Mouse (Mus musculus) spleen, embryonic (tissue): ENCODE data around the gene Grin2b.

Source experiments
- CTCF ChIA-PET: fragments of 350-600 bp; sonication (Branson Sonifier 250); formaldehyde crosslinking; loops from one replicate; lab custom pipeline; 2022; lab: Charles Lee

The Grin2b gene

DNA sequence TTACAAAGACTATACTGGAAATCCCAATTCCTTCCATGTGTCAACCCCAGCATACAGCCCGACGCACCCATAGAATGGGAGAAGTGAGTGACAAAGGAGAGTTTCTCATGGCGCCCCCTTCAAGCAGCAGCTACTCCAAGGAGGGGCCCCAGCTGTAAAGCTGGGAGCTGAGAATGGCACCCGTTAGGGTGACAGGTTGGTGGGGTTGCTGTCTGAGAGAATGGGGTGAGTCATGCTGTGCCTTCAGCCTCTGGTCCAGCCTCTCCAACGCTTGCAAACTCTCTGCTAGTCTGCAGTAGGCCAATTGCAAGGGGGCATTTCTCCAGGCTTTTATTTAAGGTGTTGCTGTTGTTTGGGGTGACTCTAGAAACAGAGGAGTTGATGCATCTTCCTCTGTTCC lies 73.1 kb downstream of the Grin2b start:
- CTCF ChIA-PET, result no interaction called here

DNA sequence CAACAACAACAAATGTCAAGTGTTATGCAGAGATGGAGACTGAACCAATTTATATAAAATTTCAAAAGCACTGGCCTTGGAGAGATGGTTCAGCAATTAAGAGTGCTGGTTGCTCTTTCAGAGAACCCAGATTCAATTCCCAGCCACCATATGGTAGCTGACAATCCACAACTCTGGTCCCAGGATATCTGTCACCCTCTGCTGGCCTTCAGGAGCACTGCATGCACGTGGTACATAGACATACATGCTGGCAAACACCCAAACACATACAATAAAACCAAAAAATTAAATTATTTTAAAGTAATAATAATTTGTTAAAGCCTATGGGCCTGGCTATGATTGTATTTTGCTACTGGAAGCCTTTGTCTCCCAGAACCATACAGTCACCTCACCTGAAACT lies 77.0 kb downstream of the Grin2b start:
- CTCF ChIA-PET, result no interaction called here

DNA sequence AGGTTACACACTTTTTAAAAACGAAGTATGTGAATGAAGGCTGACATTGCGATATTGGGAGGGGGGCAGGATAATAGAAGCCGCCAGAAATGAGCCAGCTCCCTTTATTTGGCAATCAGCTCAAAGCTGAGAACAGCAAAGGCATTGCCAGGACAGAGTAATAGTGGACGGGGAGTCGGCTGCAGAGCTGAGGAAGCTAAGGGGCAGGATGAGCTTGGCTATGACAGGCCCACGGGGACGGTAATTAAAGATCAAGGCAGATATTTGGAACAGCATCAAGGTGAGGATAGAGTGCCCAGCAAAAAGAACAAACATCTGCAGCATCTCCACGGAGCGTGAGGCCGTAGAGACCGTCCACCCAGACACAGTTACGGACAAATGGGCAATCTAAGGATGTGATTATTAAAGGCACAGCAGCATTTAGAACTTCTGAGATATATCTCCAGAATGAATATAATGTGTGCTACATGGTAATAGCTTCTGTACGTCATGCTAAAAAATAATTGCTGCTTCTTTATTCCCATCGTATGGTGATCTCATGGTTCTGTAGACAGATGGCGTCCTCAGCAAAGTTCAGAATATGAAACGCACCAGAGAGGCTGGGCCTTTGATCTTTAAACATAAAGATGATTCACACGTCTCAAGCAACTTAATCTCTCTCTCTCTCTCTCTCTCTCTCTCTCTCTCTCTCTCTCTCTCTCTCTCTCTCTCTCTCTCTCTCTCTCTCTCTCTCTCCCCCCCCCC lies 93.1 kb downstream of the Grin2b start:
- CTCF ChIA-PET, result no interaction called here

DNA sequence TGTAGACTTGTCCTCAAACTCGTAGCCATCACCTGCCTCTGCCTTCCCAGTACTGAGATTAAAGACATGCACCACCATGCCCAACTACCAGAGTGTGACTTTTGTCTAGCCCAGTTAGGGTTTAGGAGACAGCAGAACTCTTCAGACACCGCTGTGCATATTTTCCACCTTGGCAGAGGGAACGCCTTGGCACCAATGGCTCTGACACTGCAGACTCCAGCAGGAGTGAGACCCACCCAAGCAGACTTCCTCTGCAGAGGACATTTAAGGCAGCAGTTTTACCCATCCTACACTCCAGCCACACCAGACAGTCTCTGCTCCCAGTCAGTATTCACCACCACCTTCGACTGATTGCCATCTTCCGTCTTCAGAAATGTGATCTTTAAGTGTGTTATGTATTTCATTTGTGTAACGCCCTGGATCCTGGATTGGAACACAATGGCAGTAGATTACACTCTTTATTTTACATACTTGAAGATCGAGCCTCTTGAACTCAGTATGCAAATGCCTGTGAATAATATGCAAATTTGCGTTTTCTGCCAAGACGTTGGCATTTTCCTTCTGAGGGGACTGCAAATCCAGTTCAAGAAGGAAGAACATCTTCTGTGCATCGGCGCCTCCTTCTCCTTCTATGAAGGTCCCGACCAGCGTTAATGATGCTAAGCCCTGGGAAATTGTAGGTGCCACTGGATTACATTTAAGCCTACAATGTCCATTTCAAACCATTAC lies 100.8 kb downstream of the Grin2b start:
- CTCF ChIA-PET, result no interaction called here

DNA sequence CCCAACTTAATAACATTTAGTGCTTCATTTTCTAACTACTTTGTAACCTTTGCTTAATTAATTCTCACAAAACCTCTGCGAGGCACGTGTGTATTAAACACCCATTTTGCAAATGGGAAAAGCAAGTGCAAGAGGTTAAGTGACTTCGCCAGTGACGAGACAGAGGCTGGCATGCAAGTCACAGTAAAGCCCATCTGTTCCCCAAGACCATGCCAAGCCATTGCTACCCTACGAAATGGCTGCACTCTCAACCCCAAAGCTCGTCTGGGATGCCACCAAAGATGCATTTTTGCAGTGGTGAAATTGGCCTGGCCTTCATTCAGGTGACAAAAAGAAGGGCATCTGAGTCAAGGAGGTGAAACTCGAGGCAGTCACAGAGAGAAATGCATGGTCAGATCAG lies 103.2 kb downstream of the Grin2b start:
- CTCF ChIA-PET, result no interaction called here

DNA sequence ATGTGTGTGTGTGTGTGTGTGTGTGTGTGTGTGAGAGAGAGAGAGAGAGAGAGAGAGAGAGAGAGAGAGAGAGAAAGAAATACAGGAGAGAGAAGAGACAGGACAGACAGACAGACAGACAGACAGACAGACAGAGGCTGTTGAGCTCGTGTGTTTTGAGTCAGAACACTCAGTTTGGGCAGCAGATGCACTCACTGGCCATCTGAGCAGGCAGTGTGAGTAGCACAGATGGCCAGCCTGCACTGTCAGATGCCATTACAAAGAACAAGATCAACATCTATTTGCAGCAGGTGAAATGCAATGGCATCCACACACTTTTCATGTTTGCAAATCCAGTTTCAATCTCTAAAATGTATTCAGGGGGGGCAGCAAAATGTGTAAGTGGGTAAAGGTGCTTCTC lies 120.0 kb downstream of the Grin2b start:
- CTCF ChIA-PET, result no interaction called here

DNA sequence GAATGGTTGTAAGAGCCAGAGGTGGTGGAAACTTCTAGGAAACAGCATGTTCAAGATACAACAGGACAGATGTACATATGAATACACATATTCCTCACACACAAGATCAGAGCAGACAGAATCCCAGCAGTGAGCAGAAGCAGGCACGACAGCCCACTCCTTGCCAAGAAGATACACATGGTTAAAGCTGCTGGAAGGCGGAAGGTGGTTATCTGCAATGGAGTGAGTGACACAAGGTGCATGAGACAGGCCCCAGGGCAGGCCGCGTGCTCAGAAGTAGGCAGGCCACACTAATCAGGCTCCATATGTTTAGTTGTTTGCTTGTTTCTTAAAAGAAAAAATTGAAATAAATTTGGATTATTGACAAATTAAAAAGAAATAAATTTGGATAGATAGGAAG lies 123.0 kb downstream of the Grin2b start:
- CTCF ChIA-PET, result no interaction called here

DNA sequence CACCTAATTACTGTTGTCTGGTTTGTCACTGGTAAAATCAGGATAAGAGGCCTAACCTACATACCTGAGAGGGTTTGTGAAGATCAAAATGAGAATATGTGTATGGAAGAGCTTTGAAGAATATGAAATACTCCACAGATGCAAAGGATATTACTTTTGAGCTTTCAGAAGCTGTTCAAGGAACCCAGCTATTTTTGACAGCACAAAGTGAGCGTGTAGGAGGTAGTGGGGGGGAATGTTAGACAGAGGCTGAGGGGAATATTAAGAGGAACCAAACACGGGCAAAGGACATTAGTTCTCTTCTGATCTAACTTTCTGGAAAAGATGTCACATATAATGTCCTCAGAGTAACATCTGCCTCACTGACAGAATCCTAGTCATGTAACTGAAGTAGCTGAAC lies 125.2 kb downstream of the Grin2b start:
- CTCF ChIA-PET, result no interaction called here

DNA sequence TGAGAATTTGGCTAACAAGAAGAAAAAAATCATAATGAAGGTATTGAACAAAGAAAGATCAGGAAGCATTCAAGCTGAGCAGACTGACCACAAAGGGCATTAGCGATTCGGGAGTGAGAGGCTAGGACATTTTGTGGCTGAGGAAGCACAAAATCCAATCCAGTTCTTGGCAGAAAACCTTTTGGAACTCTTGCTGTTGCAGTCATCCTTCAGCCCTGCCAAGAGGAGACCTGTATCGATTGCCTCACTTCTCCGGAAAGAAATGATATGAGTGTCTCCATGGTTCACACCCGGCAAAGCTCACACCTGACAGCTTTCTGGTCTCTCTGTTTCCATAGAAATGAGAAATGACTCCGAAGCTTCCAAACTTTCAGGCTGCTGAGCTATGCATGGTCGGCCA lies 127.2 kb downstream of the Grin2b start:
- CTCF ChIA-PET, result no interaction called here

DNA sequence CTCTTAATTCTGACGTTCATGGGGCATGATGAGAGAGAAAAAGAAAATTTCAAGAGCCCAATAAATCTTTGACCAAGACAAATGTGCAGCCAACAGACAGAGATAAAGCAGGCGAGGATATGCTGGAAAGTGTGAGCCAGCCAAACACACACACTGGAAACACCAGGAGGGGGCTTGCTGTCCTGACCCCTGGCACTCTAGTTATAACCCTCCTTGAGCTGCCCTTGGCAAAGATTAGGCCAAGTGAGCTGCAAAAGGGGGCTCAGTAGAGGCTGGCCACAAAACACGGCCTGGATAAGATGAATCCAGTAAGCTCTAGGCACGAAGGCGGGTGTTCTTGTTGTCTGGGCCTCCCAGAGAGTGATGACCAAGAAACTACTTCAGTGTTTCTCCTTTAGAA lies 128.8 kb downstream of the Grin2b start:
- CTCF ChIA-PET, result no interaction called here

DNA sequence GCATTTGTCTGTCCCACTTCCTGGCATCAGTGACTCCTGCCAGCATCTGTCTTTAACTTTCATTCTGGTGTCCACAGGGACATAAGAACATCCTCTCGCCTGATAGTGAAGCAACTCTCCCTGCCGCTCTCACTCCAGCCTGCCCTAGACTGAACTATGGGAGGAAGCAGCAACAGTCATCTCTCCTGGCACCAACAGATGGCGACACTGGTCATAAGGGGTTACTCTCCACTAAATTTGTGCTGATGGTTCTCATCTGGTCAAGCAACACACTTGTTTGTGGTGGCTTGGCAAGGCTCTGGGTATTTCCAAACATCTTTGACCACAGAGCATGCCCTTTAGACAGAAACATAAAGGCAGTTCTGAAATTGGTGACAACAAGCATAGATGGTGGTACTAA lies 130.9 kb downstream of the Grin2b start:
- CTCF ChIA-PET, result no interaction called here

DNA sequence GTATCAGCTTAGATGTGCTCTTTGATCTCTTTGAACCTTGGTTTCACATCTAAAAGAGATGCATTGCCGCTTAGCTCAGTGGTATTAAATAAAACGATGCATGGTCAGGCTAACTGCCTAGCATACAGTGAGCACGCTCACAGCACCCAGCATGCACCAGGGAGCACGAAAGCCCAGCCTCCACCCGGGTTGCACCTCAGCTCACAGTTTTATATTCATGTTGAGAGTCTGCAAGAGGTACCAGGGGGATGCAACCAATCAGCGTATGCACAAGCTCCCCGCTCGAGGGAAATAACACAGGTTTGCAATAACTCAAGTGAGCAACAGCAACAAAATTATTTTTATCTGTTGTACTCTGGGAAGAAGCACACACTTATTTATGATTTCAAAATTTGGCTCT lies 131.5 kb downstream of the Grin2b start:
- CTCF ChIA-PET, result no interaction called here

DNA sequence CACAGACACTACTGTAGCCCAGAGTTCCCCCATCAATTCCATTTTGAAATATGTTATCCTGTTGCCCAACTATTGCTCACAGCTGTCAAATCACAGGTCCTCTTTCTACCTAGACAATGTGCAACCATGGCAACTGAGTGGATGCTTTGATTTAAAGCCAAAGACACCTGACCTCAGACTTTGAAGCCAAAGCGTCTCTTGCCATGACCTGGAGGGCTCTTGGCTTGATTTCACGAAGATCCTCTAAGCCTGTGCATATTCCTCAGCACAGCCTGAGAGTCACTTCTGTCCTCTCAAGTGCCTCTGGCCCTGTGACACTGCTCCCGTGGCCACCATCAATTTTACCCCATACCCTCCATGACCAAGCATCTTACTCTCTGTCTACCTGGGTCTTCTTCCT lies 132.4 kb downstream of the Grin2b start:
- CTCF ChIA-PET, result no interaction called here

DNA sequence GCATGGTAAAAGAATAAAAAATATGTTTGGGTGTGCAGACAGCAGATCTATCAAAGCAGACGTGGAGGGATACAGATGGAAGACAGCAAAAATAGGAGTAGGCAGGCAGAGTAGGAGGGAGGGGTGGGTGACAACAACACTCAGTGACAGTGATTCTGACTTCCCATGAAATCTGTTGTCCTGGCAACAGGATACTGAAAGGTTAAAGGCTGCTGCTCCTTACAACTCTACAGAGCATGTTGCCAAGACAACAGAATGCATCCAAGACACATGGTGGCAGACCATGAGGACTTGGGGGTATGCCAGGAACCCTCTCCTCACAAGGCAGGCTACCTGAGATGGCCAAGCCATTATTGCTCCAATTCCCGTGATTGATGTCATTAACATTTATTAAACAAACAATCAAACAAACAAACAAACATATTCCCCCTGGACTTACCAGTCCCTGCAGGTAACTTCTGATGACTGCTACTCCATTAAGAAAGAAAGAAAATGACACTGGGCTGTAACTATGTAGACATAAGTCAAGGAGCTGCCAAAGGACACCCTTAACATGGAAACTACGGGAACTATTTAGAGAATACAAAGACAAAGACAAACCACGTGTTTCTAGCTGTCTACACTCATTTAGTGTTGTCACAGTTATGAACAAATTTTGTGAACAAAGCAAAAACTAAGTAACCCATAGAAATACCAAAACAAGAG lies 143.9 kb downstream of the Grin2b start:
- CTCF ChIA-PET, result no interaction called here

DNA sequence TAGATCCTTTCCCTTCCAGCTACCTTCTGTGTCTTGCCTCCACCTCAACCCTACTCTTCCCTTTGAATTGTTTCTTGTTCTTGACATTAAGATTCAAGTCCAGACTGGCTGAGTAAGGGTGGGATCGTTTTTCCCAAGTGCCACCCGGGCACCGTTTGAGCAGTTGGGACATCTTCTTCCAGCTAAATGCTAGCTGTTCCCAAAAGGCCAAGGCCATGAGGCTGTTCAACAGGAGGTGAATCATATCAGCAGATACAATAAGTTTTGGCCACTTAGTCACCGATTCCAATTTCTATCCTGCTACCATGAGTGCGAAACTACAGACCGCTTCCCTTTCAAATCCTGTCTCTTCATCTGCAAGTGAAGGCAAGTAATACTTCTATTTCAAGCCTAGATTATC lies 146.4 kb downstream of the Grin2b start:
- CTCF ChIA-PET, result no interaction called here

DNA sequence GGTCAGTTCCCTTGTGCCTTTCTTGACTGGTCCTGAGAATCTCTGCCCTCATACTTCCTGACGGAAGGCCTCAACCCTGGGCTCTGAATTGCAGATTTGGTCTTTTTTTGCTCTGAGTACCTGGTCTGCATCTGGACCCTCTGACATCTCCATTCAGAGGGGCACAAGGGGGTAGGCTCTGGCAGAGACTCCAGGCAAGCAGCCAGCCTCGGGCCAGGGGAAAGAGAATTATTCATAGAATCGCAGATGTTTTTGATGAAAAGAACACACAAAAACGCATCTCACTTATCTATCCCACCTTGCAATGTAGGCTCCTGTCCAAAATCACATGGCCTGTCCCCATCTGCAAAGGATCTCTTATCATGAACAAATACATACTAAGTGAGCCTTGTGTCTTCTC lies 147.5 kb downstream of the Grin2b start:
- CTCF ChIA-PET, result no interaction called here

DNA sequence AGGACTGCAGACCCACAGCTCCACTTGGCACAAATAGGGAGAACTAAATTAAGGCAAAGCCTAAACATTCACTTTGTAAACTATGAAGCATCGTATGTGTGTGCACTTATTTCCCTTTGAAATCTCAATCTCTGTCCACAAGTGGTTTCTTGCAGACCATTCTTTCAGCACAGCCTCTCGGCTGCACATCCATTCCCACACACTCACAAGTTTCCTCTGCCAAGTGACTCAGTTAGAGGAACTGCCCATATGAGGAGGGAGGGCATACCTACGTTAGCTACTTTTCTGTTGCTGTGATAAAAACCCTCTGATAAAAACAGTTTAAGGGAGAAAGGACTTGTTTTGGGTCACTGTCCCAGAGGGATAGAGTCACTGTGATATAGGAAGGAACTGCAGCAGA lies 152.9 kb downstream of the Grin2b start:
- CTCF ChIA-PET, result no interaction called here

DNA sequence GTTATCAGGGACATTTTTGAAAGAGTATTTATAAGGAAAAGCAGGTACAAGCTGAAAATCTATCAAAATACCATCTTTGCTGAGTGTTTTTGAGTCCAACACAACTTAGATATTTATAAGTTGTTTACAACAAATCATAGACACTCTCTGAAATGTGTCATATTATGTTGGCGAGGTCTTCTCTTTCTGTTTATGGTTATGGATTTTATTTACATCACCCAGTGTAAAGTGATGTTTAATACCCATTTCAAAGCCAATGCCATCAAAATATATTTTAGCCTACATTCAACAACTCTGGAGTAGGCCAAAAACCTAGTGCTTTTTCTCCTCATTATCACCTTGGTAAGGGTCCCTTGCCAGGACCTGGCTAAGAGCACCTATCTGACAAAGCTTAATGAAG lies 154.3 kb downstream of the Grin2b start:
- CTCF ChIA-PET, result no interaction called here

DNA sequence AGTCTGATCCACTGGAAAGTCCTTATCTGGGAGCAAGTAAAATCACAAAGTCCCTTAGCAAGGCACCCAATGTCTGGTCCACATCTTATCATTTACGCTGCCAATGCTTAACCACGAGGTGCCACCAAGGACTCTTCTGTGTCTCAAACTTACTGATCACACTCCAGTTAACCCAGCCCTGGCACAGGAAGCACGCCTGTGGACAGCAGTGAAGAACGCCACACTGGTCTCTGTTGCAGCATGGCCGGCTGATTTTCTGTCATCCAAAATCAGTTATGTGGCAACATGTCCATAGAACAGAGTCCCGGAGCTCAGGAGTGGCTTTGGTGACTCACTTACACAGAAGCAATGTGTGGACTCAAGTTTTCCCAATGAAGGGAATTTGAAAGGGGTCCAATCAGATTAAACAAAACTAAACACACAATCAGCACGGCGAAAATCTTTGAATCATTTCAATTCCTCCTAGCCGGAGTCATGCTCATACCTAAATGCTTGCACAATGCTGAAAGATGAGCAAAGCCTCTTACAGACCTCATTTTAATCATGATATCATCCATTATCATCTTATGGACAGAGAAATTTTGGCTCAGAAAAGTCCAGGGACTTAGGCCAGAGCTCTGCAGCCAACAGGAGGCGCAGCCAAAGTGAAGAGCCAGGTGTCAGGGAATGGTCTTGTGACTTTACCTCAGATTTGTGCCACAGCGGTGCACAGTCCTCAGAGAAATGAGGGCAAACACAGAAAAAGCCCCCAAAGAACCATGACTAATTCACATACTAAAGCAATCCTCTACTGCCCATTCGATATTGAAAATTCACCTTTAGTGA lies 159.5 kb downstream of the Grin2b start:
- CTCF ChIA-PET, result no interaction called here

DNA sequence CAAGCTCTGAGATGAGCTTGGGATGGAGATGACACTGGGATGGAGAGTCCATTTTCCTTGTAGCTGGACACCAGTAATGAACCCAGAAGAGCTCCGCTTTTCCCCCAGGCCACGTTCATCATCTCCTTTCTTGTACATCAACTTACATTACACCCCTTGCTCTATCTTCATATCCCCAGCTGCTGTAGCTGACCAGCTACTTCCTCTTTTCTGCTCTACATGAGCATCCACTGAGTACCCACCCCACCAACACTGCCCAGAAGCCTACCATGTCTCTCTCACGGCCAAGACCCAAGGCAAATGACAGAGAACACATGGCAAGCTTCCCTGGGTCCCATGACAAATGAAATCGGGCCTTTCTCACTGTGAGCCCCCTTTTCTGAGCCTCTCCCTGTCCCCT lies 161.8 kb downstream of the Grin2b start:
- CTCF ChIA-PET, result no interaction called here

DNA sequence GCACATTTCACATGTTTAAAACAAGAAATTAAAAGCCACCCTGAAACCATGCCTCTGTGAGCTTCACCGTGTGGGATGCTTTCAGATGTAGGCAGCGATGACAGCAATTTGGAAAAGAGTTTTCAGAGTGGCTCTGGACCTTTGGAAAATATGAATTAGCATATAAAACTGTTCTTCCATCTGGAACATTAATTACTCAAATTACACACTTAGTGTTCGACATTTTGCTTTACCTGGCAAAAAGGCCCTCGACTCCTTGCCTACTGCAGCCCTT lies 162.3 kb downstream of the Grin2b start:
- CTCF ChIA-PET, result no interaction called here

DNA sequence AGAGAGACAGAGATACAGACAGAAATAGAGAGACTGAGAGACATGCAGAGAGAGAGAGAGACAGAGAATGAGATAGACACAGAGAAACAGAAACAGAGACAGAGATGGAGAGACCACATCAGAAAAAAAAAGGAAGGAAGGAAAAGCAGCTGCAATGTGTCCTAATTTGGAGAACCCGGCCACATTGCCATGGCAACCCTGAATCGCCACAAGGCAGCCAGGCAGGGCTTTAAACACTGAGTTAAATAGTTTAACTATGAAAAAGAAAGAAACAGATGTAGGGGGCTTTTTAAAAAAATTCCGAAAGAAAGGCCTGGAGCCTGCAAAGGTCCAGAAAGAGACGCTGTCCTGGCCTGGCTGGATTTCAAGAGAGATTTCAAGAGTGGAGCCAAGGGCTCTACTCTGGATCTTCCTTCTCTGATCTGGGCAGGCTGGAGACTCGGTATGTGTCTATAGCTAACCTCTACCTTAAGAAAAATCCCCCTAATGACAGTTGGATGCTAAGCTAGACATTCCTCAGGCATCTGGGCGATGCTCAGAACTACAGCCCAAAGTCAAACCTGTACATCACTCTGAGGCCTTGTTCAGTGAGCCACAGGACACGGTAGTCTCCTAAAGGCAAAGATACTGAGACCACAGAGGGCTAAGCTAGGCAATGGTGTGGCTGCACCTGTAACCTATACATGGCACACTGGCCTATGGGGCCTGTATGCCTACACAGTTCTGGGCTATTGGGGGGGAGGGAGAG lies 162.8 kb downstream of the Grin2b start:
- CTCF ChIA-PET, result no interaction called here
